Mouse (Mus musculus): Measurements from ENCODE around the gene Dhx33. TPM values are rescaled to one million over a fixed set of nuclear protein-coding genes. Genes with fewer than 3 reads are reported as not detected.

Dhx33 gene
- total and polyA plus RNA-seq, 2 experiments from 2014 or later: 6.3 to 20.6 TPM

DNA sequence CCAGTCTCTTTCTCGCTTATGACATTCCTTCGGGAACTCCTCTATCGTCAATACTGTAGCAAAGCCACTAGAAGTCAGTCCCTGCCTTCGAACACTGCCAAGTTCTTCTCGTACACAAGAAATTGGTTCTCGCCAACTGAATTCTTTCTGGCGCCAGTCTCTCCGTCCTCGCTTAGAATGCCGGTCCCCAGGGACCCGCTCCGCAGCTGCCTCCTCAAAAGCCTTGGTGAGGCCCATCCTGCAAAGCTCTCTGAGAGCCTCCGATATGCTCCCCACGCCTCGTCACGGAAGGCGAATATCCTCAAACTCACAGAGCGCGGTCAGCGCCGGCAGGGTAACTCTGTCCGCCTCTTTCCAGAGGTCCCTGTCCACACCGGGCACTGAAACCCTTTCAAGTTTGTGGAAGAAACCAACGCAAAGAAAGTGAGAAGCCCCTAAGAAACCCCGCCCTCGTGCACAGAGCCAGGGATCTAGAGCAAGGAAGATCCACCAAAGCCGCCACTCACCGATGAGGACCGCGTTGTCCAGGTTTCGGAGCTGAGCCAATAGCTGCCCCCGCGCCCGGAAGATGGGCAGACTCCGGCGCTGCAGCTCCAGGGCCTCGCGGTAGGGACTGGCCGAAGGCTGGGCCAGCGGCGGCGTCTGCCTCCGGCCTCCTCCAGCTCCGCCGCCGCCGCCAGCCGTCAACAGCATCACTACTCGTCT lies 474 bp downstream of the Dhx33 start:
- TF ChIP-seq EP300 (IDR thresholded peaks at IDR 0.05; ENCODE audit: low read depth) (no peak), CTCF (IDR thresholded peaks at IDR 0.05; ENCODE audit: low read depth) (no peak)
- Histone ChIP-seq H3K9ac (replicated peaks; ENCODE audit: low read depth, low read length) (peak overlapping the region; percentile 71), H3K4me3 (ENCODE audit: low read depth, low read length) (peak overlapping the region; percentile 98), H3K27ac (ENCODE audit: low read depth) (peak overlapping the region; percentile 88), H3K4me1 (ENCODE audit: control insufficient read depth, insufficient read depth) (peaks cover 14% of the 10 kb centered on the region), H3K9me3 (replicated peaks; ENCODE audit: control insufficient read depth, low read length) (no peaks in the 10 kb centered on the region), H3K4me2 (ENCODE audit: low read depth, low read length) (peak overlapping the region; percentile 98), H3K36me3 (replicated peaks; ENCODE audit: control insufficient read depth, insufficient read depth, low read length) (peaks cover 15% of the 10 kb centered on the region), H3K27me3 (ENCODE audit: control insufficient read depth, insufficient read depth, low read length) (no peaks in the 10 kb centered on the region)
- under 1% methylated on average over 48 of the region's 49 CpGs for WGBS
- ATAC-seq (ENCODE audit: insufficient read depth, low read depth): peak; percentile 48
- DNase-seq (ENCODE audit: low spot score): peak; percentile 31

DNA sequence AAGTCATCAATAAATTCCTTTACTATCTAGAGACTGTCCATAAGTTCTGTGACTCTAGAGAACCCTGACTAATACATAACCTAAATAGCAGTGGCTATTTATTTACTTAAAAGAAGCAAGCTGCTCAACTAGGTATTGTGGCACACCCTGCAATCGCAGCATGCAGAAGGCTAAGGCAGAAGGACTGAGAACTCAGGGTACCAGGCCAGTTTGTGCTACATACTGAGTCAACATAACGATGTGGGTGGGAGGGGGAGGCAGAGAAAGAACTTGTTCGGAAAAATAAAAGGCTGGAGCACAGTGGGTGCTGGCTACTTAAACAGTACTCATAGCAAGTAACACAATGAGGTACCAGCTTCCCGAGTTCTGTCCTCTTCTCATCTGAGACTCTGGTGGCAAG lies 3.1 kb downstream of the Dhx33 start:
- Histone ChIP-seq H3K9ac (replicated peaks; ENCODE audit: low read depth, low read length) (no peak overlapping the region), H3K27me3 (ENCODE audit: control insufficient read depth, insufficient read depth, low read length) (no peaks in the 10 kb centered on the region), H3K4me2 (ENCODE audit: low read depth, low read length) (no peak overlapping the region), H3K27ac (ENCODE audit: low read depth) (no peak overlapping the region), H3K4me3 (ENCODE audit: low read depth, low read length) (no peak overlapping the region), H3K4me1 (ENCODE audit: control insufficient read depth, insufficient read depth) (peaks cover 14% of the 10 kb centered on the region), H3K9me3 (replicated peaks; ENCODE audit: control insufficient read depth, low read length) (no peaks in the 10 kb centered on the region), H3K36me3 (replicated peaks; ENCODE audit: control insufficient read depth, insufficient read depth, low read length) (peaks cover 37% of the 10 kb centered on the region)
- no peak for ATAC-seq (ENCODE audit: insufficient read depth, low read depth)
- WGBS: 87% methylated on average over 4 of the region's 4 CpGs
- no peak for TF ChIP-seq CTCF (IDR thresholded peaks at IDR 0.05; ENCODE audit: low read depth)
- no peak for TF ChIP-seq EP300 (IDR thresholded peaks at IDR 0.05; ENCODE audit: low read depth)
- no peak for DNase-seq (ENCODE audit: low spot score)

DNA sequence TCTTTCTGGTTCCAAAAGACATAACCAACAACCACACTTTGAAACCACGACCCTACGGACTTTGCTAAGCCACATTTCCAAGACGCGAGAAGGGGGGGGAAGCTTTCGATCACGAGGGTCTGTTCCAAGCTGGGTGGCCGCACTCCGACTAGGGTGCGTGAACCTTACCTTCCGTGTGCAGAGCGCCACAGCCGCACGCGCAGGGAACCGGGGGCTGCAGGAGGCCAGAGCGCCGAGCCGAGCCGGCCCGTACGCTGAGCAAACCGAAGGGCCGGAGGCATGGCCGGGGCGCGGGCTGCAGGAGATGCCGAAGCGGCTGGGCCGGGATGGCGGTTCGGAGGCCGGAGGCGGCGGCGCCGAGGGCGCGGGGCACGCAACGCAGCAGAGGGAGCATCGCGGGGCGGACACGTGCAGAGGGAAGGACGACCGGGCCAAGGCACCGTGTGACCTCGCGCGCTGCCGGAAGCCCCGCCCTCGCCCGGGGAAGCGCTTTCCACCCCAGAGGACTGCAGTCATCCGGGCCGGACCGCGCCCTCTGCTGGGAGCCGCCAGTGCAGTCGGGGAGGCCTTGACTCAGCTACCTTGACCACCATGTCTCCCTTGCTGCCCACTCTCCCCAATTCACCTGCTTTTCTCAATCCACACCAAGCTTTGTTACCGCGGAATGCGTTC lies 21.5 kb downstream of the Dhx33 start, which contains the start of gene C1qbp:
Gene C1qbp, minus strand, starts transcription at position 470 of the 672 bp plus-strand sequence.
- ATAC-seq (ENCODE audit: insufficient read depth, low read depth): peak; percentile 96
- H3K9me3 ChIP-seq (replicated peaks; ENCODE audit: control insufficient read depth, low read length): no peaks in the 10 kb centered on the region
- H3K4me3 ChIP-seq (ENCODE audit: low read depth, low read length): peak within 1 kb of the TSS; percentile 99
- H3K9ac ChIP-seq (replicated peaks; ENCODE audit: low read depth, low read length): peak within 1 kb of the TSS; percentile 89
- no peaks in the 10 kb centered on the region for H3K27me3 ChIP-seq (ENCODE audit: control insufficient read depth, insufficient read depth, low read length)
- under 1% methylated on average over 50 of the region's 64 CpGs for WGBS
- H3K4me2 ChIP-seq (ENCODE audit: low read depth, low read length): peak within 1 kb of the TSS; percentile 85
- peak within 1 kb of the TSS; percentile 84 for H3K27ac ChIP-seq (ENCODE audit: low read depth)
- H3K4me1 ChIP-seq (ENCODE audit: control insufficient read depth, insufficient read depth): peaks cover 8% of the 10 kb centered on the region; the same call in 1 of the 2 replicates
- peaks cover 68% of the 10 kb centered on the region for H3K36me3 ChIP-seq (replicated peaks; ENCODE audit: control insufficient read depth, insufficient read depth, low read length)
- DNase-seq (ENCODE audit: low spot score): peak; percentile 84
- TF ChIP-seq EP300 (IDR thresholded peaks at IDR 0.05; ENCODE audit: low read depth) (peak; percentile 89), CTCF (IDR thresholded peaks at IDR 0.05; ENCODE audit: low read depth) (peak; percentile 94)

DNA sequence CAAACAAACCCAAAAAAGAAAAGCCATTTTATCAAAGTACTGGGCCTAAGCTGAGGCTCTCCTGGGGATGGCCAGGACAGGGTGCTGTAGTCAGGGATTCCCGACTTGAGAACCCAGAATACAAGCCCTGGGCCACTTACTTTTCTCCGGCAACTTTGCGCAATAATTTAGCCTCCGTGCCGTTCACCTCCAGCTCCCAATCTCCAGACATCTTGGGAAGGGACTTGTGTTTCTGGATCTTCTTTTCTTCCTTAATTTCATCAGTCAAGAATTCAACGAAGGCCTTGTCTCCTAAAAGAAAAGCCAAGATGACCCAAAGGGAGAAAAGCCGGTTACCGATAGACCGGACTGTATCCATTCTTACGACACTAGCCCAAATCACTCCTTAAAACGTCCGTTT lies 22.2 kb downstream of the Dhx33 start:
- H3K27me3 ChIP-seq (ENCODE audit: control insufficient read depth, insufficient read depth, low read length): no peaks in the 10 kb centered on the region
- peak overlapping the region; percentile 99 for H3K4me3 ChIP-seq (ENCODE audit: low read depth, low read length)
- TF ChIP-seq CTCF (IDR thresholded peaks at IDR 0.05; ENCODE audit: low read depth) (no peak), EP300 (IDR thresholded peaks at IDR 0.05; ENCODE audit: low read depth) (no peak)
- peaks cover 69% of the 10 kb centered on the region for H3K36me3 ChIP-seq (replicated peaks; ENCODE audit: control insufficient read depth, insufficient read depth, low read length)
- DNase-seq (ENCODE audit: low spot score): no peak
- no peak for ATAC-seq (ENCODE audit: insufficient read depth, low read depth)
- peak overlapping the region; percentile 89 for H3K9ac ChIP-seq (replicated peaks; ENCODE audit: low read depth, low read length)
- peaks cover 8% of the 10 kb centered on the region; the same call in 1 of the 2 replicates for H3K4me1 ChIP-seq (ENCODE audit: control insufficient read depth, insufficient read depth)
- 5% methylated on average over 12 of the region's 12 CpGs for WGBS
- H3K27ac ChIP-seq (ENCODE audit: low read depth): no peak overlapping the region
- H3K4me2 ChIP-seq (ENCODE audit: low read depth, low read length): peak overlapping the region; percentile 85
- H3K9me3 ChIP-seq (replicated peaks; ENCODE audit: control insufficient read depth, low read length): no peaks in the 10 kb centered on the region

DNA sequence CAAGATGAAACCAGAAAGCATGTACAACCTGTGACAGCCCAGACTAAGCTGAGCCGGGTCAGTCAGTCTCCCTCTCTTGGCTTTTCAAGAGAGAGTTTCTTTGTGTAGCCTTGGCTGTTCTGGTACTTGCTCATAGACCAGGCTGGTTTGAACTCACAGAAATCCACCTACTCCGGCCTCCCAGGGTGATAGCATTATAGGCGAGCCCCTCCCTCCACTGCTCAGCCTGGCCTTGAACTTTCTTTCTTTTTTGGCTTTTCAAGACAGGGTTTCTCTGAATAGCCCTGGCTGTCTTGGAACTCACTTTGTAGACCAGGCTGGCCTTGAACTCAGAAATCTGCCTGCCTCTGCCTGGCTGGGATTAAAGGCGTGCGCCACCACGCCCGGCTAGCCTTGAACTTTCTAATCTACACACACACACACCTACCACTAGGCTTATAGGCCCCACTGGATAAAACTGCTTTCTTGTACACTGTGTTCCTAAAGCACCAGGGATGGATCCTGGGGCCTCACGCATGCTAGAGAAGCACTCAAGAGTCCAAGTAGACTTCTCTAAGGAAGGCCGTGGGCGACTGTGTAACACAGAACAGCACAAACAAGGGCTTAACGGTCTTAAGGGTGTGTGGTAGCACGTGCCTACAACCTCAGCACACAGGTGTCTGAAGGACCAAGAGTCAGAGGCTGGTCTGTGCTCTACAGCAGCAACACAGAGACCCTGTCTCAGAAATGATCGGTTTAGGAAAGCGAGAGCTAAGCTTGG lies 23.3 kb downstream of the Dhx33 start:
- no peak overlapping the region for H3K4me3 ChIP-seq (ENCODE audit: low read depth, low read length)
- no peak overlapping the region for H3K4me2 ChIP-seq (ENCODE audit: low read depth, low read length)
- no peaks in the 10 kb centered on the region for H3K9me3 ChIP-seq (replicated peaks; ENCODE audit: control insufficient read depth, low read length)
- 87% methylated on average over 14 of the region's 14 CpGs for WGBS
- no peaks in the 10 kb centered on the region for H3K27me3 ChIP-seq (ENCODE audit: control insufficient read depth, insufficient read depth, low read length)
- H3K4me1 ChIP-seq (ENCODE audit: control insufficient read depth, insufficient read depth): peaks cover 8% of the 10 kb centered on the region; the same call in 1 of the 2 replicates
- H3K36me3 ChIP-seq (replicated peaks; ENCODE audit: control insufficient read depth, insufficient read depth, low read length): peaks cover 69% of the 10 kb centered on the region
- no peak overlapping the region for H3K27ac ChIP-seq (ENCODE audit: low read depth)
- DNase-seq (ENCODE audit: low spot score) (no peak), ATAC-seq (ENCODE audit: insufficient read depth, low read depth) (no peak)
- no peak for TF ChIP-seq CTCF (IDR thresholded peaks at IDR 0.05; ENCODE audit: low read depth)
- no peak for TF ChIP-seq EP300 (IDR thresholded peaks at IDR 0.05; ENCODE audit: low read depth)
- no peak overlapping the region for H3K9ac ChIP-seq (replicated peaks; ENCODE audit: low read depth, low read length)
